Mouse (Mus musculus) testis, postnatal 10 days (tissue): ENCODE data around the gene Snrpd2.
A peak's percentile ranks its signal among the peaks of the same experiment; 100 is the strongest.

ENCODE experiments used
- DNase-seq: peaks from one replicate; pipeline ENCODE4 v3.0.0; 2021; ENCODE audit warnings: low spot score

Gene Snrpd2

DNA sequence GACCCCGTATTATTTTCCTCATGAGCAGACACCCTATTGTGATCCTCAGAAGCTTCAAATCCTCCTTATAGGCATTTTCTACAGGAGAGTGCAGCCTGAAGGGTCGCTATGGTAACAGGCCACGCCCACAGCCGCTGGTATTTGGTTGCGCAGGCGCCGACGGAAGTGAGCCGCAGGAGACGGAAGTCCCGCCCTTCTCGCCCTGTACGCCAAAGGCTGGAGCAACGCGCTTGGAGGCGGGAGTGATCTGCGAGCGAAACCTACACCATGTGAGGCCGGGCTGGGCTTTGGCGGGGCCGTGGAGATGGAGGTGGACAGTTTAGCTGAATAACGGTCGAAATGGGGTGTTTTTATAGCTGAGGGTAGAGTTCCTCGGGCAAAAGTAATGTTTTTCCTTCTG, at the start of gene Snrpd2:
Snrpd2 (plus strand) TSS at position 97 of the 400 bp plus-strand sequence.
- peak; percentile 99 for DNase-seq

DNA sequence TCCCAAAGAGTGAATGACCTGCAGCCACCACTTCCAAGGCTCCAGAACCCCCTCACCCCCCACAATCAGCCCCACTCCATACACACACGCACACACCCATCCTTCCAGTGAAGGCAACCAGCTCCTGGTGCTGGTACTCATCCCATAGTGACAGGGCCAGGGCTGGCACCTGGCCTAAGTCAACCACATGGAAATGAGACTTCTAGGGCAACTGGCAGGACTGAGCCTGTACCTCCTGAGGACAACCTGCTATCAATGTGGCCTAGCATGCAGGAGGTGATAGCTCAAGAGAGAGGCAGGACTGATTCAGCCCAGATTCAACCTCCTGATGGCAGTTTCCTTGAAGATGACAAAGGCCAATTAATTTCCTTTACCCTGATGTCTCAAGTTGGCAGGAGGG, 49.2 kb upstream of the Snrpd2 start:
- no peak for DNase-seq

DNA sequence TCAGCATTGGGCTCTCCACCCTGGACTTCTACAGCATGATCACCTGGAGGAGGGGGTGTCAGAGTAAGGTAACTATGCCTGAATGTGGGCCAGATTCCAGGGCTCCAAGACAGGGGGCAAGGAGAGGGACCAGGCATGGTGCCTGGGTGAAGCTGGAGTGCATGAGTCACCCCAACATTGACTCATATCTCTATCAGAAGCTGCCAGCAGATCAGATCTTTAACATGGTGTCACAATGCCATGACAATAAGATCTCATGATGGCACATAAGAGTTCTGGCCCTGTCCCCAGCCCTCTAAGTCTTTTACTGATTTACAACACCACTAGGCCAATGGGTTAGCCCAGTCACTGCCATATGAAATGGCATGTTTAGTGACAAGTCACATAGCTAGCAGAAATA, 45.8 kb upstream of the Snrpd2 start:
- DNase-seq: no peak

DNA sequence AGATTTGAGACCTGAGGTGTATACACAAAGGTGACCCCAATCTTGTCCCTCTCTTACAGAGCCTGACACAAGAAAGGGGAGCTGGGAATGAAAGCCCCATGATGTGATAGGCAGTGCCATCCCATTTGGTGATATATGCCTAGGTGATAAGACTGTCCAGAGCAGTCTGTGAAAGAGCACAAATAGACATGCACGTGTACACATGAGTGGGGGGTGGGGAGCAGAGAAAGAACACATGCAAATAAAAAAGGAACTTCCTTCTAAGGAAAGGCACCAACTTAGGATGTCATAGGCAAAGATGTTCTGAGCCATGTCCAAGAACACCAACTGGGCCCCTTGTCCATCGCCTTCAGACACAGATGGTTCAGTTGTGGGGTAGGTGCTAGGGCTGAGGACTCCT, 45.0 kb upstream of the Snrpd2 start:
- DNase-seq: no peak

DNA sequence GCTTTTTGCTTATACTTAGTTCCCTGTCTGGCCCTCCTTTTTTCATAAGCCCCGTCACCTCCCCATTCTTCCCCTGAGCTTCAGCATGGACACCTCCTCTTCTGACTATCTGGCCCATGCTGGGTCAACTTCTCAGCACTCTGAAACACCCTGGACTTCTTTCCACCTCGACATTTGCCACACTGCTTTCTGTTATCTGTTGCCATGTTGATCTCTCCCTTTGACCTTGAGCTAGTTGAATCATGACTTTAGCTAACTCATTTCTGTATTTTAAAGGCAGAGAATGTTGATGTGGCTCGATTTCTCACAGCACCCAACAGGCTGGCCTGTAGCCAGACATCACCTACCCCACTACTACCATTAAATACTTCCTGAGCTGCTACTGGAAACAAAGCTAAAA, 42.1 kb upstream of the Snrpd2 start:
- no peak for DNase-seq

DNA sequence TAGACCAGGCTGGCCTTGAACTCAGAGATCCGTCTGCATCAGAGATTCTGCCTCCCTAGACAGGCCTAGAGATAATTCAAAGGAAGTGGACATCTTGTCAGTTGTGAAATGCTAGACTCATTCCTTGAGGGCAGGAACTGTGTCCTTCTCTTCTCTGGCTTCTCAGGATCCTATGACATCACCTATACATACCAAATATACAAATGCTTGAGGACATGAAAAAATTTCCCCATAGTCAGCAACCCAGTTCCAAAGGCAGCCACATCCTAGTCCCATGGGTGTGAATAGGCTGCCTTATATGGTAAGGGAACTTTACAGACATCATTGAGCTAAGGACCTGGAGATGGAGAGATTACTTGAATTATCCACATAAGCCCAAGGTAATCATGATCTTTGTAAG, 40.0 kb upstream of the Snrpd2 start:
- no peak for DNase-seq

DNA sequence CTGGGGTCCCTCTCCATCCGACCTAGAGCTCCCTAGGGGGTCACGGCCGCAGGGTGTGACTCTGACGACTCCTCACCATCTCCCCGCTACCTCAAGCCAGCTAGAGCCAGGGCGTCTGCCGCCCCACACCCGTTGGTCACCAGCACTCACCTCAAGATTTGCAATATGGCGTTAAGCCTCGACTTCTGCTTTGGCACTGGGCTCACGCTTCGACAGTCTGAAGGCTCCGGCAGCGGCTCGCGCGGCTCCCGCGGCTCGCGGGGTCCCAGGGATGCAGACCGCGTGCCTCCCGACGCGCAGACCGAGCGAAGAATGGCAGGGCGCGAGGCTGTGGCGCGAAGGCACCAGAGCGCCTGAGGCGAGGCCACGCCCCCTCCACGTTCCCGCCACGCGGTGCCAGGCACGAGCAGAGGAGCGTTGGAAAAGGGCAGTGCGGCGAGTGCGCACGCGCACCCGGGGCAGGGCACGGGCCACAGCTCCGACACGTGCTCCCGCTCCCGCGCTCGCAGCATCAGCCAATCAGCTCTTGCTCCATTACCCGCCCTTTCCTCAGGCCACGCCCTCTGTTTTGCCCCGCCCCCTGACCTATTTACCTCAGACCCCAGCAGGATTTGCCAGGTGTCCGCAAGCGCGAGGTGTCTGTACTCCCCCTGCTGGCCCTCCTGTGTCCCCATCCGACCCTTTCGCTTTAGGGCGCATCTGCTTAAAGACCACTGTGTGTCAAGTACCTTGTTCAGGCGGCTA, 31.3 kb upstream of the Snrpd2 start, which contains the start of gene Gm4969:
Gm4969 (minus strand) TSS at position 341 of the 744 bp plus-strand sequence.
- DNase-seq: peak; percentile 92

DNA sequence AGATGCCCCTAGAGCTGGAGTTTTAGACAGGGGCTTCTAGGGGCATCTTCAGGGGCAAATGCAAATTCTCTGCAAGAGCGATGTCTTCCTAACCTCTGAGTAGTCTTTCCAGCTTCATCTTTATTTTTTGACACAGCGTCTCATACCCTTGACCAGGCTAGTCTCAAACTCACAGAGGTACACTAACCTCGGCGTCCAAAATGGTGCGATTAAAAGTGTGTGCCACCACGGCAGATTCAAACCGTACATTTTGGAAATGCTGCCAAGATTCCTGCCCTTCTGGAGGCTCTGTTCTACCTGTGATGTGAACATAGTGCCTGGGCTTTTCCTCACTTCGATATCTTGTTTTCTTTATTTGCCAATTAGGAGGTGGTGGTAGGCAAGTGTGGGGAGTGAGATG, 30.4 kb upstream of the Snrpd2 start:
- DNase-seq: no peak

DNA sequence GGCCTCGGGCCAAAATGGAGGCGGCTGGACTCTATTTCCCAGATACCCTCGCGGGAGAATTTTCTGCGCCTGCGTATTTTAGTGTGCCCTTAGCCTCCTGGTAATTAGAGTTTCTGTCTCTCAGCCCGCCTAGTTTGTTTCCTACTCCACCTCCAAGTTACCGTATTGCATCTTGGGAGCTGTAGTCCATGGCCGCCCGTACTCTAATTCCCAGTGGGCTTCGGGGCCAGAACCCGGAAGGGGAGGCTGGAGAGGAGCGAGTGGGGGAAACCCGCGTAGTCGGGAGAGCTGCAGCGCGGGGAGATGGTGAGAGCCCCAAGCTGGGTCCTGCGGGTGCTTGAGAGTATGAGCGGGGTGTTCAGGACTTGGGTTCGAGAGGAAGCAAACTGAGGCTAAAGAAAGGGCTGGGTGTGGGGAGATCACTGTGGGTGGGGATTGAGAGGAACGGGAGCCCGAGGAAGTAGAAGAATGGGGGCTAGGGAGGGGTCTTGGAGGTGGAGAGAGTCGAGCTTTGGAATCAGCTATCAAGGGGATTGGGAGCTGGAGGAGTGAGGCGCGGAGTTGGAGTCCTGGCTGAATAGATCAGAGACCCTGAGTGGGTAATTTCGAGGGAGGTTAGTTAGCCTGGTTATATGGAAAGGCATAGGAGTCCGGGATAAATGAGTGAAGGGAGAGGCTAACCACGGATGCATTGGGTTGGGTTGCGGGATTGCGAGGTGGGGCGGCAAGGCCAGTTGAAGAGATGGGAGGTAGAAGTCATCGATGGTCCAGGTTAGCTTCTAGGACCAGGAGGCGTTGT, 29.7 kb upstream of the Snrpd2 start, which contains the start of gene Fbxo46:
Fbxo46 (plus strand) TSS at position 229 of the 799 bp plus-strand sequence.
- DNase-seq: peak; percentile 87

DNA sequence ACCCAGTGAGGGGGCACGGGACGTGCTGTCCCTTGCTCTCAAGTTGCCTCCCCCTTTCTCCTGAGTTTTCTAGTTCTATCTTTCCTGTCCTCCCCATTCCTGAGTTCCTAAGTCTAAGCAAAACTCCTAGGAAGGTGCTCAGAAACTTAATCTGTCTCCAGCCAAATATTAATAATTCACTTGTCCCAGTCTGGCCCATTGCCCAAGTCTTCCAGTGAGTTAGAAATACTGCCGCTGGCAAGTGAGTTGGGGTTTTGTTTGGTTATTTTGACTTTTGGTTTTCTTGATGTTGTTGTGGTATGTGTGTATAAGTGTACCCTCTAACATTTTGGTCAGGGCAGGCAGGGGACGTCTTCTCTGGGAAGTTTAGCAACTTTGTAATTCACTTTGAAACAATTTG, 27.8 kb upstream of the Snrpd2 start:
- DNase-seq: no peak

DNA sequence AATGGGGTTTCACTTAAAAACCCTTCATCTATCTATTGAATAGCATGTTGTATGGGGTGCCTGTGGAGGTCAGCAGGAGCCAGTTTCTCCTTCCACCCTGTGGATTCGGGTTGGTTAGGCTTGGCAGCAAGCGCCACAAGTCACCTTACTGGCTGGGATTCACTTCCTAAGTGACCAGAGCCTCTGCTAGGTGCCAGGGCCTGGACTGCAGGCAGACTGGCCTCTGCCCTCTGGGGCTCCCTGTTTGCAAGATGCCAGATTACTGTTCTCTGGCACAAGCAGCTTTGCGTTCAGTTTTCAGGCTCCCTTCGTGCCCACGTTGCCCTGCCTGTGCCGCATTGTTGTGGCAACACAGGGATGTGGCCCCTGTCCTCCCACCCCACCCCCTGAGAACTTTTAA, 24.8 kb upstream of the Snrpd2 start:
- DNase-seq: no peak

DNA sequence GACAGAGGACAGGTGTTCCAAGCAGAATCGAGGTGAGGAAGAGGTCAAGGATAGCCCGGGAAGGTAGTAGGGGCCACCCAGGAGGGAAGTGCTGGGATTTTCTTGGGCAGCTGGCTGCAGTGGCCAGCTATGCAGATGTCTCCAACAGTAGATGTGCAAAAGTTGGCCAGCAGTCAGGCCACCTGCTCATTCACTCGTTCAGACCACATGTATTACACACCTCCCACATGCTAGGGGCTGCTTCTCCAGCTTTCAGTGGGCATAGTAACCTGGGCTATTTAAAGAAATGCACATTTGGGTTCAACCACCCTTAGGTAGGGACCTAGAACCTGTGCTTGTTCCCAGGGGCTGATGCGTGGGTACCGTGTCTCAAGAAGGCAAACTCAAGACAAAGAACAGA, 21.8 kb upstream of the Snrpd2 start:
- DNase-seq: no peak

DNA sequence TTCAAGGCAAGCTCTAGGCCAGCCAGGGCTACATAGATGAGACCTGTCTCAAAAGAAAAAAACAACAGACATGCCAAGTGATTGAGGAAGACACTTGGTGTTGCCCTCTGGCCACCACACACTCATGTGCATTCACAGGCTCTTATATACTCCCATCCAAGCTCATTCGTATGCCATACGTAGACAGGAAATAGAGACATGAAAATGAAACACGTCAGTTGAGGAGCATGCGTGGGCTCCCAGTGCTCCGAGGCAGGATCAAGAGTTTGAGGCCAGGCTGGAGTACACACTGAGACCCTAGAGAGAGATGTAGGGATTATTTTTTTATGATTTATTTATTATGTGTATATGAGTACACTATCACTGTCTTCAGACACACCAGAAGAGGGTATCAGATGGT, 20.1 kb upstream of the Snrpd2 start:
- no peak for DNase-seq

DNA sequence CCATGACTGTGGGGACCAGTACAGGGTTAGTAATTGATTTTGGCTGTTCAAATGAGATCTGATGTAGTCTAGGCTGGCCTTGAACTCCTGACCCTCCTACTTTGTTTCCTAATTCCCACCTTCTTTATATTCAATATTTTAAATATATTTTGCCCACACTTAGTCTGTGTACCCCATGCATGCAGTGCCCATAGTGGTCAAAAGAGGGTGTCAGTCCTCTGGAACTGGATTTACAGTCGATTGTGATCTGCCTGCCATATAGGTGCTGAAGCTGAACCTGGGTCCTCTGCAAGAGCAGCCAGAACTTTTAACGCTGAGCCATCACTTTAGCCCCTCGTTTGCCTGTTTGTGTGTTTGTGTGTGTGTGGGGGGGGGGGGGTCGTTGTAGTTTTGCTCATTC, 18.9 kb upstream of the Snrpd2 start:
- no peak for DNase-seq

DNA sequence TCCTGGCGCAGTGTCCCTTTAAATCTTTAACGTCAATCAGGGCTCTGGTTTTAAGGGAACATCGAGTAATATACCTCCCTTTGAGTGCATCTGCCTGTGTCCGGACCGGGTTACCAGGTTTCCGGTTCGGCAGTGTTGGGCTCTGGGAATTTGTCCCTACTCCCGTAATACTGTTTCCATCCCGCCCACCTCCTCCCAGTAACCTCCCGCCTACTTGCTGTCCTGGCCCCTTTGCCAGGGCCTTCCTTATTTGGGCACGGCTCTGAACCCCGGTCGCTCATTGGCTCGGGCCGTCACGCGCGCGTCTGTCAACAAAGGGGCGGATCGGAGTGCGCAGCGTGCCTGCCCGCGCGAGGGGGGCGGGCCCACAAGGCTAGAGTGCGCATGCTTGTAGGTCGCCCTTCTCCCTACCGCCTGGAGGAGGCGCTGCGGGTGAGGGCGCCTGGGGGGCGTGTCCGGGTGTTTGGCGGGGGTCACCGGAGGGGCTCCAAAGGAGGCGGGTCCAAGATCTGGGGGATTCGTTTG, 18.1 kb upstream of the Snrpd2 start:
- peak; percentile 97 for DNase-seq

DNA sequence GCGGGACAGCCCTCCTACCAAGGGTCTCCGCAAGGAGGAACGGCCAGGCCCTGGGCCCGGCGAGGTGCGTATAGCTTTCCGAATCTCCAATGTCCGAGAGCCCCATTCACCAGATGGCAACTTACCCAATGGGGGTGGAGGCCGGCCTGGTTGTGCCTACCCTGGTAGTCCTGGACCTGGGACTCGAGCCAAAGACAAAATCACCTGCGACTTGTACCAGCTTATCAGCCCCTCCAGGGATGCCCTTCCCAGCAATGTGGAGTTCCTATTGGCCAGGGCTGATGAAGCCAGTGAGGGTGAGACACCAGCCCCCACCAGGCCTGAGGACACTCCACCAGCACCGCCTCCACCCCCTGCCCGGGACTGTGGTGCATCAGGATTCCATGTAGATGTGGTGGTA, 13.4 kb upstream of the Snrpd2 start:
- no peak for DNase-seq

DNA sequence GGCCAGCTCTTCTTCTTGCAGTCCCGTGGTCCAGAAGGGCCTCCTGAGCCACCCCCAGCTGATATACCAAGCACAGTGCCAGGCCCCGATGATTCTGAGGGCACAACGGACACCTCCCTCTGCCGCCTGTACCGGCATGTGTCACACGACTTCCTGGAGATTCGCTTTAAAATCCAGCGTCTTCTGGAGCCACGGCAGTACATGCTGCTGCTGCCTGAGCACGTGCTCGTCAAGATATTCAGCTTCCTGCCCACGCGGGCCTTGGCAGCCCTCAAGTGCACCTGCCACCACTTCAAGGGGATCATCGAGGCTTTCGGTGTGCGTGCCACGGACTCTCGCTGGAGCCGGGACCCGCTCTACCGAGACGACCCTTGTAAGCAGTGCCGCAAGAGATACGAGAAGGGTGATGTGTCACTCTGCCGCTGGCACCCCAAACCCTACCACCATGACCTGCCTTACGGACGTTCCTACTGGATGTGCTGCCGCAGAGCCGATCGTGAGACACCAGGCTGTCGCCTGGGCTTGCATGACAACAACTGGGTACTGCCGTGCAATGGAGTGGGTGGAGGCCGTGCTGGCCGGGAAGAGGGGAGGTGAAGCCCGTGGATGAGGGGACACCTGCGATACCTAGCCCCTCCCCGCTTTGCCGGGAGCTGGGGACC, 12.7 kb upstream of the Snrpd2 start:
- no peak for DNase-seq

DNA sequence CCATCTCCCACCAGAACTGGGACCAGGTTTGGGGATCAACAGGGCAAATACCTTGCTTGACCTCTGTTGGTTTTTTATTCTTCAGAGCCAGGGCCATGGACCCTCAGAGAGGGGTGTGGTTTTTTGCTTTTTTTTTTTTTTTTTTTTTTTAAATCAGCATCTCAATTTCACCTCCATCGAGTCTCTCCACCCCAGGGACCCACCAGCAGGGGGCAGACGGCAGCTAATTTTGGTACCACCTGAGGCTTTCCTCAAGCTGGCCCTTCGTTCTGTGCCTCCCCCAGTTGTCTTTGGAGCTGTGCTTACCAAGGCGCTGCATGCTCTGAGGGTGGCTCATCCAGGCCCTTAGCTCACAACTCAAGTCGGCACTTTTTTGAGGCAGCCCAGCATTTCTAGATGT, 12.1 kb upstream of the Snrpd2 start:
- DNase-seq: peak; percentile 84

DNA sequence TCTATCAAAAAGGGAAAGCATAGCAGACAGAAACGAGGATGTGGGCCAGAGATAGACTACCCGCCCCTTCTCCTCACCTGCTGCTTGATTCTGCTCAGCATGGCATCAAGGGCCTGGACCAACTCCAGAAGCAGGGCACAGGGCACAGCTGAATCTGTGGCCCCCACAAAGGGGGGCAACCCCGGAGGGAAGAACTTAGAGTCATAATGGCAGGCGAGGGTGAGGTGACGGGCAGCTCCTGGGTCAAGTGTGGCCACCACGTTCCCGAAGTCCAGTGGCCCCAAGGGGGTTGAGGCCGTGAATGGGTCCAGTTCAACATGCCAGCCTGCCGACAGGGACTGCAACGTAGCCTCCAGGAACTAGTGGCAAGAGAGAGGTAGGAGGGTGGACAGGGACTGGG, 2.7 kb upstream of the Snrpd2 start:
- DNase-seq: no peak

DNA sequence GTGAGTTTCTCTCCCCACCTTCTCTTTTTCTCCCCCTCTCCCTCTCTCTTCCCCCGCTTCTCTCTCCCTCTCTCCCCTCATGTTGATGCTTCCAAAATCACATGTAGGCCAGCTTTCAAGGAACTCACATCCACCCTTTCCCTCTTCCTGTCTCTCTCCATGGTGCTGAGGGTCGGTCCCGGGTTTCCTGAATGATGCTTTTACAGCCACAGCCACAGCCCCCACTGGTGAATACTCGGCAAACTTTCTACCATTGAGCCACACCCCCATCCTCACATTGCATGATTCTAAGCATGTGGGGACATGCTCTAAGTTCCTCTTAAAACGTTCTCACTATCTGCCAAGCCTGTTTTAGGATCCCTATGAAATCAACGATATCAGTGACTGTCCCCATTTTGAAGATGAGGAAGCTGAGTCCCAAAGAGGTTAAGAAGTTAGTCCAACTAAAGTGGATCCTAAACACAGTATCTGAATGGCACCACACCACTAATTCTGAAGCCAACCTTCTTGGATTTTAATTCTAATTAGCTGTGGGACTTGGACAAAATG, 2.0 kb upstream of the Snrpd2 start:
- no peak for DNase-seq

DNA sequence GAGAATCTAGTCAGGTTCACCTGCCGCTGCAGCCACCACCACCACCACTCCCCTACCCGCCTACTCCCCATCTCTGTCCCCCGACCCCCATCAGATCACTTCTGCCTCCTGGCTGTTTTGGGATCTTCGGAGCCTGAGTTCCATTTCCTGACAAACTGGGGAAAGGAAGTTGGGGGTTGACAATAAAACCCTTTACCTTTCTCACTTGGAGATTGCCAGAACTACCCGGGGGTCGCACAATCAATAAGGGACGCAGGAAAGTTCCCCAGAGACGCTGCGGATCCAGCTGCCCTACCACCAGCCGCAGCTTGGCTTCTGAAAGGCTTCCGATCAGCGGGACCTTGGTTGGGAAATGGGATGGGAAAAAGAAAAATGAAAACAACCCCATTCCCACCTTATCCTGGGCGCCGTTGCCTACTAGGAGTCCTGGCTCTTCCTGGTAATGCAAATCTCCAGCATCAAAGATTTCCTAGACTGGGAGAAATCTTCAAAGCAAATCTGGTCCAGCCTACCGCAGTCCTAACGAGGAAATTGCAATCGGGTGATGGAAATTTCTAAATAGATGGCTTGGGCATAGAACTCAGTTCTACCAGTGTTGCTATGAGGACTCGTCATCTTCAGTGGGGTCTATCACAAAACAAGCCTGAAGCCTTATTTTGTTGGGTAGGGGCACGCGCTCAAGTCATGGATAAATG, 1.2 kb upstream of the Snrpd2 start:
- no peak for DNase-seq
